Mouse (Mus musculus): ENCODE results near the gene Cntnap3.
"Not testable (repeated sequence)": the region's sequence is repeated elsewhere in the genome, so short reads cannot be mapped to it uniquely, and the experiment has no call there.

Gene Cntnap3

DNA sequence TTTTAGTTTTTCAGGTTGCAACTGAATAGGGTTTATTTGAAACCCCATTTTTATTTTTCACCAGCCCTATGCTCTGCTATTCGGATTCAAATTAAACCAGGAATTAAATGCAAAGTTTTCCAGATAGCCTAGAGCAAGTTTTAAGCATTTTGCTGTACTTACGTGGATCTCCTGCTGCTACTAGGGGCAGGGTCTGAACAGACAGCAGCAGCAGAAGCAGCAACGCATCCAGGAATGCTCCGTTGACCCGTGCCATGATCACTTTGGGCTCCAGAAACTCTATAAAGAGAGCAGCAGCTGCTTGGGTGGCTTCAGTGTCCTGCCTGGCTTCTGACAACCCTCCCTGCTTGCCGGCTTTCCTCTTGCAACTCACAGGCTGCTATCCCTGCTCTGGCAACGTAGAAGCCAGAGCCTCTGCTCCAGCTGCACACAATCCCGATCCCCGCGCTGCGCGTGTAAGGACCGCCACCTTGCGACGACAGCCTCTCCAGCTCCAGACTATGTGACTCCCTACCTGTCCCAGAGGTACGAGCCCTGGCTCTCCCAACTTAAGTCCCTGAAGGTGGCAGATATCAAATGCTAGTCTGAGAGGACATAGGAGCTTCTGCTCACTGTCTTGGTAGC is at the start of gene Cntnap3:
Cntnap3 (minus strand) TSS at position 371 of the 624 bp plus-strand sequence.
- Histone ChIP-seq H3K36me3 (ENCODE audit: control insufficient read depth, insufficient read depth, low read length, poor library complexity, severe bottlenecking) (no peaks in the 10 kb centered on the region), H3K27me3 (ENCODE audit: control insufficient read depth, insufficient read depth, low read length, poor library complexity, severe bottlenecking) (no peaks in the 10 kb centered on the region)
- DNase-seq (ENCODE audit: low read depth, low spot score) = no peak

DNA sequence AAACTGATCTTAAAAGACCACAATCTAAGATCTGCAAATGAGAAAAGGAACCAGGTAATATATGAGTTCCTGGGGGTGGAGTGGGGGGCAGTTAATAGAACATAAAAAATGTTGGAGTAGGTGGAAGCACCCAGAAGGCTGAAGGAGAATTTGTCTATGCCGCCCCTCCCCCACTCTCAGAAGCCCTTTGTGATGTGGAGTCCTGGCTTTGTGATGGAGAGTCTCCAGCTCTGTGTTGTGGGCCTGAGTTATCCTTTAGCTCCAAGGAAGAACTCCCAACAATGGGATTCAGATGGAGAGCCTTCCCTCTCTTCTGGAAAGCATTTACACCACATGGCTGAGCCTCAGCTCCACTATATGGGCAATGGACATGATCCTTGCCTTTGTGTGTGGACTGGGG is 13.4 kb upstream of the Cntnap3 start, which contains the start of gene Spata31:
Spata31 (plus strand) TSS at position 216 of the 400 bp plus-strand sequence.
- H3K36me3 ChIP-seq (ENCODE audit: control insufficient read depth, insufficient read depth, low read length, poor library complexity, severe bottlenecking) = no peaks in the 10 kb centered on the region
- no peak for DNase-seq (ENCODE audit: low read depth, low spot score)
- H3K27me3 ChIP-seq (ENCODE audit: control insufficient read depth, insufficient read depth, low read length, poor library complexity, severe bottlenecking) = no peaks in the 10 kb centered on the region

DNA sequence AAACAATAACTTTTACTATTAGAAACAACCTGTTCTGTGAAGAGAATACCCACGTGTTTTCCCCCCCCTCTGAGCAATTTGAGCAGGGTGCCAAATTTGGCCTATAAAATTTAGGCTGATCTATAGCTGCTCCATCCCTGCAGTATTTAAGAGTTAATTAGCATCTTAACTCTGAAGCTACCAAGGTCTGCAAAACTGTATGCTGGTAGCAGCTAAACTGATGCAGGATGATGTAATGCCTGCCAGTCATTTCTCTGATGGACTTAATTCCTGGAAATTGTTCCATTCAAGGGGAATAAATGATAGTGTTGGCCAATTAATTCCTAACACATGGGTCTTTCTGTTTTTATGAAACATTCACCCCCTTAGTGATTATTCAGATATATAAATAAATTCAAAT is 623 bp downstream of the Cntnap3 start:
- no peak for DNase-seq (ENCODE audit: low read depth, low spot score)
- Histone ChIP-seq H3K27me3 (ENCODE audit: control insufficient read depth, insufficient read depth, low read length, poor library complexity, severe bottlenecking) (no peaks in the 10 kb centered on the region), H3K36me3 (ENCODE audit: control insufficient read depth, insufficient read depth, low read length, poor library complexity, severe bottlenecking) (no peaks in the 10 kb centered on the region)

DNA sequence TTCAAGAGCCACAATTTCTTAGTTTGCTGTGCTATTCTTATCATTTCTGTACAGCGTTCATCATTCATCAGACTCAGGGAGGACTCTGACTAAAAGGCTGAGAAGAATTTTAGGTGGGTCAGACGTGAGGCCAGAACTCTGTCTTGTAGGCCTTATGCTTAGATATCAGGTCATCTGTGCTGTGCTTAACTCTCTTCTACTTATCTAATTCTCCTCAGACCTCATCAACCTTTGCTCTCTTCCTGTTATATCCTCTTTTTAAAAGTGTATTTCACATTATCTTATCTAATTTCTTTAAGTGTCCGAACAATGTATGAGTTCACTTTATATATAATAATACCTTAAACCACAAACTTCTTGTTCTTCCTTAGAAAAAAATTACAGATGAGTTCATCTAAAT is 38.4 kb downstream of the Cntnap3 start:
- DNase-seq (ENCODE audit: low read depth, low spot score) = no peak

DNA sequence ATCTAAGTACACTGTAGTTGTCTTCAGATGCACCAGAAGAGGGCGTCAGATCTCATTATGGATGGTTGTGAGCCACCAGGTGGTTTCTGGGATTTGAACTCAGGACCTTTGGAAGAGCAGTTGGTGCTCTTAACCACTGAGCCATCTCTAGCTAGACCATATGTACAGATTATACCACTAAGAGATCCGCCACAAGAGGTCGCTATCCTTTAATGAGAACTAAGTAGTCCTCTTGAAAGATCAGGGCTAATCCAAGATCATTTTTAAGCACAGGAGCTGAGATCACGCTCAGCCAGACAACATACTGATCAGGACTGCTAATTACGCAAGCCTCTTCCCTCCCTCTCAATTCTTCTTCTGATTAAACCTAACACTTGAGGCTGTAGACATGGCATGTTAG is 78.9 kb downstream of the Cntnap3 start:
- H3K36me3 ChIP-seq (ENCODE audit: control insufficient read depth, insufficient read depth, low read length, poor library complexity, severe bottlenecking); DNase-seq (ENCODE audit: low read depth, low spot score); H3K27me3 ChIP-seq (ENCODE audit: control insufficient read depth, insufficient read depth, low read length, poor library complexity, severe bottlenecking): not testable (repeated sequence)

More for the DNA sequence above, 38.4 kb downstream of the Cntnap3 start:
- H3K36me3 ChIP-seq (ENCODE audit: control insufficient read depth, insufficient read depth, low read length, poor library complexity, severe bottlenecking) = no peaks in the 10 kb centered on the region
- no peaks in the 10 kb centered on the region for H3K27me3 ChIP-seq (ENCODE audit: control insufficient read depth, insufficient read depth, low read length, poor library complexity, severe bottlenecking)

DNA sequence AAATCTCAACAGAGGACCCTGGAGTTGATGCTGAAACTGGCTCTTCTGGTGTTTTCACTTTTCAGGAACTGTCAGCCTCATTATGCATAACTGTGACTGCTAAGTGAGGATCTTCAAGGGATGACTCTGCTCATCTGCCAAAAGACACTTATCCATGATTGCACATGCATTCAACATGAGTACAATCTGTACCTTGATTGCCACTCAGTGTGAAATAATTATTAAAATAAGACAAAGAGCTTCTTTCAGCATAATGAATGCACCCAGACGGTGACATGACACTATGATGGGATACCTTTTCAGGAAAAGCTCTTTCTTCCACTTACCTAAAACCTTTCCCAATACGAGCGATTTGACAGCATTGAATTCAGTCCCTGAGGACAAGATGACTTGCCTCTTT is 158.4 kb downstream of the Cntnap3 start:
- Histone ChIP-seq H3K27me3 (ENCODE audit: control insufficient read depth, insufficient read depth, low read length, poor library complexity, severe bottlenecking) (no peaks in the 10 kb centered on the region), H3K36me3 (ENCODE audit: control insufficient read depth, insufficient read depth, low read length, poor library complexity, severe bottlenecking) (no peaks in the 10 kb centered on the region)
- DNase-seq (ENCODE audit: low read depth, low spot score) = no peak

DNA sequence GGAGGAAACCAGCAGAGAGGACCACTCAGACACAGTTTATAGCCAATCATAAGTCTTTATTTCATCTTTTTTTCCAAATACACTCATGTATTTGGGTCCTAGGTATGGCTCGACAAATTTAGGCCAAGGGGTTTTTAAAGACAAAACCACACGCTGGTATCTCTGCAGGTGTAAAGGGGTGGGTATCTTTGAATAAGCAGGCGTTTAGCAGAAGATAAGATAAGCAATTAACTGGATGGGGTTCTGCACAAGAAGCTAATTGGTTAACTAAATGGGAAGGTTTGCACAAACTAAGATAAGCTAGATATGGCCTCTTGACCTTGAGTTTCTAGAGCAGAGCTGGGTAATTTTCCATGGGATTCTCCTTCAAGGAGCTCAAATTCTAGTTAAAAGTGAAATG is 171.5 kb downstream of the Cntnap3 start:
- no peak for DNase-seq (ENCODE audit: low read depth, low spot score)

DNA sequence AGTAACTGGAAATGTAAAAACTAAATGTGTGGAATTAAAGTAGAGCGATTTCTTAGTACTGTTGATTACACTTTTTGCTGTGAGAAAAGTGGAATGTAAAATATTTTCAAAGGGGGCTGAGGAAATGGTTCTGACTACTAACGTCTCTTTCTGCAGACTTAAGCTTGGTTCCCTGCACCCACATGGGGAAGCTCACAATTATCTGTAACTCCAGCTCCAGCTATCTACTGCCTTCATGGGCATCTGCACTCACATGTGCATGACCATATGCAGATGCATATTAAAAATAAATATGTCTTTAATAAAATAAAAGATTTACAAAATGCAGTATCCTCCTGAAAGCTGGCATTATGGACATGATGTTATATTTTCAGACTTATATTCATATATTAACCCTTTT is 187.0 kb downstream of the Cntnap3 start:
- H3K36me3 ChIP-seq (ENCODE audit: control insufficient read depth, insufficient read depth, low read length, poor library complexity, severe bottlenecking) = no peaks in the 10 kb centered on the region
- DNase-seq (ENCODE audit: low read depth, low spot score) = no peak

More for the DNA sequence above, 171.5 kb downstream of the Cntnap3 start:
- Histone ChIP-seq H3K36me3 (ENCODE audit: control insufficient read depth, insufficient read depth, low read length, poor library complexity, severe bottlenecking) (no peaks in the 10 kb centered on the region), H3K27me3 (ENCODE audit: control insufficient read depth, insufficient read depth, low read length, poor library complexity, severe bottlenecking) (no peaks in the 10 kb centered on the region)

DNA sequence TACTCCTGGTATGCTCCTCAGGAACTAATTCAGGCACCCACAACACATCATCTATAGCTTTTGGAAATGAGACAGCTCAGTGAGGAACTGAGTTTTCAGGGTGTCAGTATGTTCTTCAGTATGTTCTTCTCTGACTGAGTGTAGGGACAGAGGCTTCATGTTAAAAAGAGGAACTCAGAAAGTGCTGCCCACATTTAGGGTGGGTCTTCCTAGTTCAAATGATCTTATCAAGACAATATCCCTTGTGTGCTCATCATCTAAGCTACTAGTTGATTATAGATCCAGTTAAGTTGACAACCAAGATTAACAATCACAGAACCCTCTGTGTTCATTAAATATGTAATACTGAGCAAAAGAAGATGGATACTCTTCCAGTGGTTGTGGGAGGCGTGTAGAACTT is 211.3 kb downstream of the Cntnap3 start:
- Histone ChIP-seq H3K36me3 (ENCODE audit: control insufficient read depth, insufficient read depth, low read length, poor library complexity, severe bottlenecking) (no peaks in the 10 kb centered on the region), H3K27me3 (ENCODE audit: control insufficient read depth, insufficient read depth, low read length, poor library complexity, severe bottlenecking) (no peaks in the 10 kb centered on the region)
- no peak for DNase-seq (ENCODE audit: low read depth, low spot score)

More for the DNA sequence above, 187.0 kb downstream of the Cntnap3 start:
- H3K27me3 ChIP-seq (ENCODE audit: control insufficient read depth, insufficient read depth, low read length, poor library complexity, severe bottlenecking) = no peaks in the 10 kb centered on the region
